Mouse (Mus musculus): ENCODE results near the gene Crybg2.
A peak's percentile ranks its signal among the peaks of the same experiment; 100 is the strongest.

The Crybg2 gene

GRCm38 (mm10) chr4:134058166-134058715 is 2.4 kb upstream of the Crybg2 start:
- no peak for DNase-seq (ENCODE audit: low spot score in 2 of 2)

DNA sequence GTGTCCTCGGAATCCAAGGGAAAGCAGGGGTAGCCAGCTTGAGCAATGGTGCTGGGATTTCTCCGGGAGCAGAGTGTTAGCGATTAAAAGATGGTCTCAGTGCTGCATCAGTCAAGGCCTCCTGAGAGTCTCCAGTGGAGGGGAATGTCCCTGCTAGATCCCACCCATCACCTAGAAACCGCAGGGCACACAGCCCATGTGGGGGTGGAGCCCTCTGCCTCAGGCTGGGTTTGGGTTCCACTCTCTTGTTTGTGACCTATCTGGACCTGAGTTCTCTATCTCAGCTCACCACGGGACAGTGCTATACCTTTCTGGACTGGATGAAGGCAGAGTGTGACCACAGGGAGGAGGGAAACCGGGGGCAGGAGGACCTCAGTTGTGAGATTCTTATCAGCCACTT is 1.7 kb upstream of the Crybg2 start:
- DNase-seq (ENCODE audit: low spot score in 2 of 2) = no peak

DNA sequence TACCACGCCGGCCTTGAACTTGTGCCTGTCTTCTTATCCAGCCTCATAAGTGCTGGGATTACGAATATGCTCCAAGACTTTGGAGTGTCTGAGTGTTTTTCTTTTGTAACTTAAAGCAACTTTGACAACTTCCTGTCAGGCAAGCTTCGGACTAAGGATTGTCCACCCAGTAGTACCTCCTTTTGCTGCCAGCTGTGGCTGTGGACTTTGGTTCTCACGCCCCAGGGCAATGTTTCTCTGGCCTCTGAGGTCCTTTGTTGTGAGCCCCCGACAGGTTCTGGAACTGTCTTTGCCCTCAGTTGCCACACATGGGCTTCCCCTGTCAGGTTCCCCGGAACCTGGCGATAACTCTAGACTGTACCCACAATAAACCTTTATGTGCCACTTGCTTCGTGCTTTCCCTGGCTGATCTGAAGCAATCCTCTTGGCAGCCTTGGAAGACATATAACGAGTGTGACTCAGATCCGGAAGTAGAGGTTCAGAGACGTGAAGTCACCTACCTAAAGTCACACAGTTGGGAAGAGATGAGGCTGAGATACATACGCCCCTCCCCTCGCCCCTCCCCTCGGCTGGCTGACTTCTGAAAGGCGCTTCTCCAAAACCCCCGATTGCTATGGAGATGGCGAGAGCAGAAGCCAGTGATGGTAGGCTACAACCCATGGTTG is 683 bp downstream of the Crybg2 start:
- DNase-seq (ENCODE audit: low spot score in 2 of 2) = no peak

DNA sequence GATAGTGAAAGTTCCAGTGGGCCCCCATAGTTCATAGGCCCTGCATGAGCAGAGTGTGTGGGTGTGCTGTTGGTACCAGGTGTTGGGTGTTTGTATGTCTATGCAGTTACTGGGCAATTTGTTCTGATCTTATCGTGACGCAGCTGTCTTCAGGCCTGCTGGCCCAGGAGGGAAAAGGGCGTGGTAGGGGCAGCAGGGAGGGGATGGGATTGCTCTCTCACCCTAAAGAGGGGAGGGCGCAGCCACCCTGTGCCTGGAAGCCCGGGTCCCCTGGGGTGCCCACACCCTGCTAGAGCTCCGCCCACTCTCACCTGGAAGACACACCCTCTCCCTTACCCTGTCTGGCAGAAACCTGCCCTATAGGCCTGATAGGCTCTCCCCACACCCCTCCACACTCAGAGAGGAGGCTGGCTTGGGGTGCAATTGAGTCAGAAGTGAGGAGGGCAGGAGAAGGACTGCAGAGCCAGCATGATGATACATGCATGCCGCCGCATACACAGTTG is 1.4 kb downstream of the Crybg2 start:
- DNase-seq (ENCODE audit: low spot score in 2 of 2) = no peak

GRCm38 (mm10) chr4:134062561-134062960 is 1.9 kb downstream of the Crybg2 start:
- DNase-seq (ENCODE audit: low spot score in 2 of 2) = no peak

- DNase-seq (ENCODE audit: low spot score in 2 of 2) = no peak
These were observed 4.9 kb downstream of the Crybg2 start for GRCm38 (mm10) chr4:134065431-134066004.

GRCm38 (mm10) chr4:134067383-134067782 is 6.8 kb downstream of the Crybg2 start:
- DNase-seq (ENCODE audit: low spot score in 2 of 2) = no peak

GRCm38 (mm10) chr4:134067833-134068544 is 7.4 kb downstream of the Crybg2 start:
- no peak for DNase-seq (ENCODE audit: low spot score in 2 of 2)

DNA sequence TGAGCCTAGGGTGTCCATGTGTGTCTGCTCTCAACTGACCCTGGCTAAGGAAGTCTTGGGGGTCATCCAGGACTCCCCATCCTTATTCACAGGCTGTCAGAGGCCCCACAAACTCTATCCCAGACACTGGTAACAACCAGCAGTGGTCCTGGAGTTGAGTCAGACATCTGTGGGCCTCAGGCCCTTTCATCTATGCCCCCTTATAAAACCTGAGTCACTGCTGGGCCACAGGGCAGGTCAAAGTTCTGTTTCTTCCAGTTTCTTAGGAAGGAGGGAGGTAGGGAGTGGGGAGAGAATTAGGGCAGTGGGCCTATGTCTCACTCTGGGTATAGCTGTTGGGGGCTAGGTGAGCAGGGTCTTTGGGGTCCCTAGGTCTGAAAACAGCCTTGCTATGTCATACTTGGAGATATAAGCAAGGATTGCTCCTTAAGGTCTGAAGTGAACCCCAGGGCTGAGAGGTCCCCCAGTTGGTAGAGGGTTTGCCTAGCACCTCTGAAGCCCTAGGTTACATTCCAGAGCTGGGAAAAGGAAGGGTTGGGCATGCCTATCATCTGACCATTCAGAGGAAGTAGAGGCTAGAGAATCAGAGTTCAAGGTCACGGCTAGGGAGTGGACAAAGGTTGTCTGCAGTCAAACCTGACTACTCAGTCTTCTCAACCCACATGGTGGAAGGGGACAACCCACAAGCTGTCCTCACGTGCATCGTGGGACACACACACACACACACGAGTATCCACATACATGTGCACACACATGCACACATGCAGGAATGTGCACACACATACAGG is 8.4 kb downstream of the Crybg2 start:
- no peak for DNase-seq (ENCODE audit: low spot score in 2 of 2)

DNA sequence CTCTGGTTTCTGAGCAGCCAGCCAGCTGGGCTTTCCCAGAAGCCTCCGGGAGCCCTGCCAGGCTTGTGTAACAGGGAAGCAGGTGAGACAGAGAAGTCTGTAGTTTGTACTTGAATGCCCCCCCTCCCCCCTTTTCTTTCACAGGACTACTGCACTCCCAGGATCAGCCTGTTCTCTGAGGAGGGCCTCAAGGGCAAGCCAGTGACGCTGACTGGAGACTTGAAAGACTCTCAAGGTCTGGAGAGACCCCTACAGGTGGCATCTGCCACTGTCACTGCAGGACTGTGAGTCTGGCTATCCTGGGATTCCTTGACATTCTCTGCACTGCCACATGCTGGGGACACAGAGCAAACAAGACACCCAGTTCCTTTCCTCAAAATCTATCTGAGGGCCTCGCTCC is 18.1 kb downstream of the Crybg2 start:
- no peak for DNase-seq (ENCODE audit: low spot score in 2 of 2)

- no peak for DNase-seq (ENCODE audit: low spot score in 2 of 2)
These were observed 20.1 kb downstream of the Crybg2 start for GRCm38 (mm10) chr4:134080674-134081073.

DNA sequence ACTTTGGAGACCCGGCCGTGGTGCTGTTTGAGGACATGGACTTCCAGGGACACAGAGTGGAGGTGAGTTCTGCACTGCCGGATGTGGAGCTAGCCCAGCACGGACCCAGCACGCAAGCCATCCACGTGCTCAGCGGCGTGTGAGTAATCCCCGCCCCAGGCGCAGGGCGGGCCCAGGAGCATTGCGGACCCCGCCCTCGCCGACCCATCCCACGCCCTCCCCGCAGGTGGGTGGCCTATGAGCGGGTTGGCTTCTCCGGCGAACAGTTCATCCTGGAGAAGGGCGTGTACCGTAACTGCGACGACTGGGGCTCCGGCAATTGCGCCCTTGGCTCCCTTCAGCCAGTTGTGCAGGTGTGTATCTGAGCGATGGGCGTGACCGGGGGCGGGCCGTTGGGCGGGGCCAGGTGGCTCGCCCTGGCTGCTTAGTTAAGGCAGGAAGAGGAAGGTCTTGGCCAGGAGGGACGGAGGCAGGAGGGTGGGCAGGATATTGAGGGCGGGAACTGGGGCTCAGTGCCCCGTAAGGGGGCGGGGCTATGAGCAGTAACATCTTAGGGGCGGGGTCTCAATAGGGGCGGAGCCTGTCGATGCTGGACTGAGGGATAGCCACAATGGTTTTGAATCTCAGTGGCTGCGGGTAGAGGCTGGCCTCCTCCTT is 21.2 kb downstream of the Crybg2 start:
- peak; percentile 24 for DNase-seq (ENCODE audit: low spot score in 2 of 2)

DNA sequence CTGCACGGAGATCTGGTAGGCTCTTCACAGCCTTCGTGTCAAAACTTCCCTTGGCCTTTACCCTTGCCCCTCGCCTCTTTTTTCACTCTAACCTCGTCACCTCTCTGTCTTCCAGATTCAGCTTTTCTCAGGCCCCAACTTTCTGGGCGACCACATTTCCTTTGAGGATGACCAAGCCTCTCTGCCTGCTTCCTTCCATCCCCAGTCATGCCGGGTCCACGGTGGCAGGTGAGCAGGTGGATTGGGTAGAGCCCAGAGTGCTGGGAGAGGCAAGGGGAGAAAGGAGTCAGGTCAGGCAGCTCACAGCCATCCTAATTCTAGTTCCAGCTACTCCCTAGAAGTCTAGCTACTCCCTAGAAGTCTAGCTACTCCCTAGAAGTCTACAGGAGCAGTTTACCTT is 21.8 kb downstream of the Crybg2 start:
- no peak for DNase-seq (ENCODE audit: low spot score in 2 of 2)

DNA sequence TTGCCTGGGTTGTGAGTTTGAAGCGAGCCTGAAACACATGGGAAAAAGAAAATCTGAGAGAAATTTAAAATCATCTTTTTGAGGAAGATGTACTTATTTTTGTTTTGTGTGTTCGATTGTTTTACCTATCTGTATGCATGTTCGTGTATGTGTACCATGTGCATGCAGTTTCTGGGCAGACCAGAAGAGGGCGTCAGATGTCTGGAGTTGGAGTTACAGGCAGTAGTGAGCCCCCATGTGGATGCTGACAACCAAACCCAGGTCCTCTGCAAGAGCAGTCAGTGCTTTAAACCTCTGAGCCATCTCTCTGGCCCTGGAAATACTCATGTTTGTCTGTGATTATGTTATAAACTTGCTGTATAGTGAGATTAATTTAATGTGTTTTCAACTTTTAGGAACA is 24.4 kb downstream of the Crybg2 start:
- no peak for DNase-seq (ENCODE audit: low spot score in 2 of 2)

- DNase-seq (ENCODE audit: low spot score in 2 of 2) = no peak
These were observed 26.8 kb downstream of the Crybg2 start for GRCm38 (mm10) chr4:134087412-134087811.

GRCm38 (mm10) chr4:134089029-134089428 is 28.4 kb downstream of the Crybg2 start:
- DNase-seq (ENCODE audit: low spot score in 2 of 2) = no peak

DNA sequence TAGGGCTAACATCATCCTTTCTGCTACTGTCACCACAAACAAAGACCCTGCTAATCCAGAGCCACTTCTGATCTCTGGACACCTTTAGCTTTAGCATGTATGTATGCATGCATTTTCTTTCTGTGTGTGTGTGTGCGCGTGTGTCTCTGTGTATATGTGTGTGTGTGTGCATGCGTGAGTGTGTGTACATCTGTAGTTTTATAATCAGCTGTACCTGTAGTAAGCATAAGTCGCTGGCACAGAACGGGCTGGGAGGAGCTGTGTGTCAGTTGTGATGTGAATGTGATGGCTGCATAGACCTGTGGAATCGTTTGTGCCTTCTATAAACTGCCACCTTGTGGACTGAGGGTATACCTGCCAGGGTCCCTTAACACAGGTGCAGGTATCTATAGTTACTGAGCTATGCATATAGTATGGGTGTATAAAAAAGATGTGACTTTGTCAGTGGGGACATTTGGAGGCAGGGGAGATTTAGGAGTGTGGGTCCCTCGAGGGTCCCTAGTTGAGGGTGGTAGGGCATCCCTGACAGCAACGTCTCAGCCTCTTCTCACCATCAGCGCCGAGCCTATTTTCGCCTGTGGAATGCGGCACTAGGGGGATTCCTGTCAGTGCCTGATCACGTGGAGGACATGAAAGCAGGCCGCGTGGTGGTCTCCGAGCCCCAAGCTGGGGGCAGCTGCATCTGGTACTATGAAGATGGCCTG is 30.1 kb downstream of the Crybg2 start:
- no peak for DNase-seq (ENCODE audit: low spot score in 2 of 2)

- no peak for DNase-seq (ENCODE audit: low spot score in 2 of 2)
These were observed 30.6 kb downstream of the Crybg2 start for GRCm38 (mm10) chr4:134091225-134091529.

DNA sequence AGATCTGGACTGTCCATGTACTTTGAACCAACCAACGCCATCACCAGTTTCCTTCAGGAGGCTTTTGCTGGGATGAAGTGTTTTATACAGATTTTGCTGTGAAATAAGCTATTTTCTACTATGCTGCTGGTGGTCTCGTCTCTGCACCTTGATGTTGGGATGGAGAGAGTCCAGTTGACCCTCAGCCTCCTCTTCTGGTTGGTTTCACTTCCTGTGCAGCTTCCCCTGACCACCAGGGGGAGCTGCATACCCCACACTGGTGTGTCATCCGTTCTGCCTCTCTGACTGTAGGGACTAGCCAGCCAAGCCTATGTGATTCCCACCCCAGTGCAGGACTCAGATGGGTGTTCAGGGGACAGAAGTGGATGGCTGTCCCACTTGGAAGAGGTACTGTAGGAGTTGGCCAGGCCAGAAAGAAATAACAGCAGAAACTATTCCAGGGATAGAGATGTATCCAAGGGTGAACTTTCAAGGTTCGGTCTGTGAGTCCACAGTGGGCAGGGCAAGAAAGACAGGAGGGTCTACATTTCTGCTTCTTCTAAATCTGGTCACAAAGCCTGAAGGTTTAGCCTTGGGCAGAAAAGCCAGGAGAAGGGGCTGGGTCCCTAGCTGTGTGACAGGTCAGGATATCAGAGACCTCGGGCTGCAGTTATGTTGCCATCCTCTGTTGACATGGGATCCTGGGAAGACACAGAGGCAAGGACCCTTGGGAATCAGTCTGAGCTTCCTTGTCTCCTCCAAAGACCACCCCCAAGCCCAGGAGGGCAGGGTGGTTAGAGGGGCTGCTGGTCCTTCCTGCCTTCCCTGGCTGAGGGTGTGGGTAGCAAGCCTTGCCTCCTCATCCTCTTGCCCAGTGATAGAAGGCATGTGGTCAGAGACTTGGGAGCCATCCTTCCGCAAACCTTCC is 32.0 kb downstream of the Crybg2 start:
- peak in 1 of 2 experiments; percentile 34 for DNase-seq (ENCODE audit: low spot score in 2 of 2)

All from frontal cortex, postnatal 25 days (tissue).